In genomic region chr12:65037546-65037937, GRCm38 (mm10) we compare ENCODE assay signal across 8 mouse cellular contexts. TPM values are rescaled to one million over a fixed set of nuclear protein-coding genes. Genes with fewer than 3 reads are reported as not detected.
DNase-seq lines count a peak whose midpoint lies in the region; ATAC-seq and TF ChIP-seq lines count a peak whose summit lies in the region.

No protein-coding gene starts in this region.

- no peaks in the 10 kb centered on the region for H3K9me3 ChIP-seq in kidney, embryonic 14.5 days (ENCODE audit: control insufficient read depth, low read length)
- H3K9me3 ChIP-seq in heart, embryonic 15.5 days (replicated peaks): no peaks in the 10 kb centered on the region
- H3K9me3 ChIP-seq in lung, embryonic 16.5 days (ENCODE audit: control insufficient read depth, low read length): no peaks in the 10 kb centered on the region

- no peaks in the 10 kb centered on the region for H3K27me3 ChIP-seq in kidney, embryonic 14.5 days (ENCODE audit: control insufficient read depth, insufficient read depth, low read length)
- H3K27me3 ChIP-seq in heart, embryonic 15.5 days: no peaks in the 10 kb centered on the region
- H3K27me3 ChIP-seq in lung, embryonic 16.5 days (ENCODE audit: control insufficient read depth, insufficient read depth, low read depth, low read length): no peaks in the 10 kb centered on the region

- no peak for DNase-seq in kidney, postnatal 25 days
- no peak for DNase-seq in gastrocnemius, postnatal 25 days
- DNase-seq in embryo, embryonic 10 days (ENCODE audit: low spot score): no peak
- DNase-seq in gastrocnemius, postnatal 14 days: no peak

- no peak overlapping the region for H3K27ac ChIP-seq in kidney, embryonic 14.5 days (ENCODE audit: low read depth, low read length)
- no peak overlapping the region for H3K27ac ChIP-seq in bone marrow macrophage, adult 2 months (ENCODE audit: insufficient read depth, low read depth, low read length)
- H3K27ac ChIP-seq in heart, embryonic 15.5 days: no peak overlapping the region
- H3K27ac ChIP-seq in lung, embryonic 16.5 days (ENCODE audit: low read length): no peak overlapping the region

- H3K4me1 ChIP-seq in kidney, embryonic 14.5 days (ENCODE audit: control insufficient read depth, insufficient read depth, low read length): peaks cover 15% of the 10 kb centered on the region
- H3K4me1 ChIP-seq in bone marrow macrophage, adult 2 months (ENCODE audit: control insufficient read depth, insufficient read depth, low read length): peaks cover 11% of the 10 kb centered on the region
- peaks cover 23% of the 10 kb centered on the region for H3K4me1 ChIP-seq in heart, embryonic 15.5 days (replicated peaks)
- H3K4me1 ChIP-seq in lung, embryonic 16.5 days (replicated peaks; ENCODE audit: control insufficient read depth, insufficient read depth, low read length): peaks cover 9% of the 10 kb centered on the region

- H3K36me3 ChIP-seq in kidney, embryonic 14.5 days (ENCODE audit: control insufficient read depth, insufficient read depth, low read length): 0 out of 2 replicates have a peak, but pooled peaks cover 3% of the 10 kb centered on the region
- H3K36me3 ChIP-seq in heart, embryonic 15.5 days: peaks cover 2% of the 10 kb centered on the region; the same call in 1 of the 2 replicates
- 0 out of 2 replicates have a peak, but pooled peaks cover 2% of the 10 kb centered on the region for H3K36me3 ChIP-seq in lung, embryonic 16.5 days (ENCODE audit: control insufficient read depth, insufficient read depth, low read length)

- peak overlapping the region; percentile 95; the same call in 1 of the 2 replicates for H3K9ac ChIP-seq in kidney, embryonic 14.5 days (ENCODE audit: low read depth, low read length)
- peak overlapping the region; percentile 88 for H3K9ac ChIP-seq in heart, embryonic 15.5 days
- 0 out of 2 replicates have a peak overlapping the region, but pooled peaks have one; percentile 24 for H3K9ac ChIP-seq in lung, embryonic 16.5 days (ENCODE audit: low read length)

- no peak for TF ChIP-seq CTCF in bone marrow macrophage, adult 2 months (IDR thresholded peaks at IDR 0.05; ENCODE audit: low read depth, low read length)

- intact Hi-C loops in gastrocnemius, postnatal 14 days (cut with DNase I; ENCODE audit: low total_unique reads): loop anchor here (5.0 kb wide), 1 partner anchor 40 kb away; the partner anchor contains the start of gene Fancm

- WGBS in kidney, embryonic 14.5 days: 19% methylated on average over 4 of the region's 4 CpGs
- WGBS in heart, embryonic 15.5 days: 16% methylated on average over 4 of the region's 4 CpGs
- WGBS in lung, embryonic 16.5 days: 26% methylated on average over 4 of the region's 4 CpGs

- no peak for ATAC-seq in kidney, embryonic 14.5 days (ENCODE audit: low FRiP score, low TSS enrichment)
- no peak for ATAC-seq in heart, embryonic 15.5 days (replicated peaks; ENCODE audit: insufficient number of reproducible peaks, insufficient read depth, low FRiP score, low read depth)
- no peak for ATAC-seq in lung, embryonic 16.5 days (ENCODE audit: low read depth)

- H3K4me2 ChIP-seq in kidney, embryonic 14.5 days (replicated peaks; ENCODE audit: low read depth, low read length): peak overlapping the region; percentile 49
- H3K4me2 ChIP-seq in heart, embryonic 15.5 days: peak overlapping the region; percentile 69
- peak overlapping the region; percentile 79 for H3K4me2 ChIP-seq in lung, embryonic 16.5 days (ENCODE audit: low read depth, low read length)

- TF ChIP-seq POLR2A in bone marrow macrophage, adult 2 months (IDR thresholded peaks at IDR 0.05; ENCODE audit: borderline replicate concordance, low read depth, low read length): no peak

- H3K4me3 ChIP-seq in kidney, embryonic 14.5 days (ENCODE audit: low read length): peak overlapping the region; percentile 87
- peak overlapping the region; percentile 67 for H3K4me3 ChIP-seq in bone marrow macrophage, adult 2 months (ENCODE audit: insufficient read depth, low read length)
- peak overlapping the region; percentile 76 for H3K4me3 ChIP-seq in heart, embryonic 15.5 days
- peak overlapping the region; percentile 91 for H3K4me3 ChIP-seq in lung, embryonic 16.5 days (ENCODE audit: low read length)

RNA-seq across cellular contexts. Expression of gene Prpf39, which starts 1.4 kb away (rescaled TPM):
- polyA plus RNA-seq in kidney, embryonic 14.5 days (2014; fragmentation: Nextera tagmentation; extraction: Ambion mirVana): 45.0 and 63.1 TPM in 2 replicates
- polyA plus RNA-seq in bone marrow macrophage, adult 2 months (2012; ENCODE audit: insufficient read depth, insufficient read length, missing spikeins): 59.0 and 70.6 TPM in 2 replicates
- polyA plus RNA-seq in heart, embryonic 15.5 days (2015; fragmentation: Nextera tagmentation; extraction: Ambion mirVana): 27.8 and 31.2 TPM in 2 replicates
- 50.2 and 51.0 TPM in 2 replicates for polyA plus RNA-seq in lung, embryonic 16.5 days (2015; fragmentation: Nextera tagmentation; extraction: Ambion mirVana)
- total RNA-seq in gastrocnemius, postnatal 25 days (2021): 10 to 100 TPM; 12.0 to 12.2 TPM
- total RNA-seq in gastrocnemius, postnatal 14 days (2021): 10 to 100 TPM; 11.1 to 13.5 TPM

RNA-seq across cellular contexts. Expression of gene Fkbp3, which starts 36.3 kb away (rescaled TPM):
- 506 and 674 TPM in 2 replicates for polyA plus RNA-seq in kidney, embryonic 14.5 days (2014; fragmentation: Nextera tagmentation; extraction: Ambion mirVana)
- 62.2 and 74.3 TPM in 2 replicates for polyA plus RNA-seq in bone marrow macrophage, adult 2 months (2012; ENCODE audit: insufficient read depth, insufficient read length, missing spikeins)
- polyA plus RNA-seq in heart, embryonic 15.5 days (2015; fragmentation: Nextera tagmentation; extraction: Ambion mirVana): 404 and 579 TPM in 2 replicates
- 320 and 349 TPM in 2 replicates for polyA plus RNA-seq in lung, embryonic 16.5 days (2015; fragmentation: Nextera tagmentation; extraction: Ambion mirVana)
- 100 to 1,000 TPM; 177 to 185 TPM for total RNA-seq in gastrocnemius, postnatal 25 days (2021)
- total RNA-seq in gastrocnemius, postnatal 14 days (2021): 100 to 1,000 TPM; 197 TPM

RNA-seq across cellular contexts. Expression of gene Fancm, which starts 37.9 kb away (rescaled TPM):
- polyA plus RNA-seq in kidney, embryonic 14.5 days (2014; fragmentation: Nextera tagmentation; extraction: Ambion mirVana): 12.8 and 15.3 TPM in 2 replicates
- polyA plus RNA-seq in bone marrow macrophage, adult 2 months (2012; ENCODE audit: insufficient read depth, insufficient read length, missing spikeins): 7.0 and 7.6 TPM in 2 replicates
- 4.9 and 5.1 TPM in 2 replicates for polyA plus RNA-seq in heart, embryonic 15.5 days (2015; fragmentation: Nextera tagmentation; extraction: Ambion mirVana)
- polyA plus RNA-seq in lung, embryonic 16.5 days (2015; fragmentation: Nextera tagmentation; extraction: Ambion mirVana): 6.3 and 7.9 TPM in 2 replicates
- 1 to 10 TPM; 1.6 to 3.4 TPM for total RNA-seq in gastrocnemius, postnatal 25 days (2021)
- 1 to 10 TPM; 2.1 to 2.6 TPM for total RNA-seq in gastrocnemius, postnatal 14 days (2021)

Comparison
In these comparisons a context has a peak if more than half of its experiments do, and no peak if none do; other contexts are left out.
1. H3K9ac ChIP-seq: peak in every context shown above with its lines; median percentile 95 in kidney, embryonic 14.5 days; 88 in heart, embryonic 15.5 days; 24 in lung, embryonic 16.5 days.